Mouse (Mus musculus) spleen, postnatal 14 days (tissue): ENCODE results near the gene Dgkg.

Experiments used
- DNase-seq, 2 experiments: peaks; one replicate each; pipeline ENCODE4 v3.0.0; 2021 to 2022; ENCODE audit warnings: low spot score in 2 of 2

The Dgkg gene

DNA sequence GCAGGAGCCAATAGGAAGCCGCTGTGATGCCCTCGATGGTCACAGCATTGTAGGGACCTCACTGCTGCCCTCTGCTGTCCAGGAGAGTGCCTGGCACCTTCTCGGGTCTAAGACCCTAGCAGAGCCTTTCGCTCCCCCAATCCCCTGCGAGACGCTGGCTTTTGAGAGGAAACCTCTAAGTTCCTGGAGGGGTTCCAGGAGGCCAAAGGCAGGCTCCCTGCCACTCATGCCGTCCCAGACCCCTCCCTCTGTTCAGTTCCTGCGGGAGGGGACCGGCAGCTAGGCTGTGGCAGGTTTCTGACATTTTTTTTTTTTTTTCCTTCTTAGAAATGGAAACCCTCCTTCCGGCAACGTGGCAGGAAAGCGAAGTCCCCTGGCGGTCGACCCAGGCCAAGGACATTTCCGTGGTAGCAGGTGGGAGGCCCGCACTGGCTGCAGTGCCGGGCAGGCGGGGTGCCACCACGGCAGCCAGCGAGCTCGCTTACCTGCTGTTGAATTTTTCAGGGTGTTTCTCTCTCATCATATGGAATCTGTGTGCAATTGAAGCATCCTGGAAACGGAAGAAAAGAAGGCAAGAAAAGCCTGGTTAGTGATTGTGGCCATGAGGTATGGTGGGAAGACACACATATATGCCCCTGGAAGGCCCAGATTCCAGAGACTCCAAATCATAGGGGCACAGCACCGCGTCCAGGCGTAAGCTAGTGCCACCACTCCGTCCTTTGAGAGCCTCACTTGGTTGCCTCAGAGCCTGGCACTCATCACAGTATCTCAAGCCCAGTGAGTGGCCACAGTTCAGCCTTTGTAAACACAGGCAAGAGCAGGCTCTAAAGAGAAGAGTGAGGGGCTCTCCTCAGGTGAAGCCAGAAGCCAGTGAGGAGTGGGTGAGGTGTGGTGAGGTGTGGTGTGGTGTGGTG, 108.6 kb downstream of the Dgkg start:
- peak; percentile 61 to 79 for DNase-seq

DNA sequence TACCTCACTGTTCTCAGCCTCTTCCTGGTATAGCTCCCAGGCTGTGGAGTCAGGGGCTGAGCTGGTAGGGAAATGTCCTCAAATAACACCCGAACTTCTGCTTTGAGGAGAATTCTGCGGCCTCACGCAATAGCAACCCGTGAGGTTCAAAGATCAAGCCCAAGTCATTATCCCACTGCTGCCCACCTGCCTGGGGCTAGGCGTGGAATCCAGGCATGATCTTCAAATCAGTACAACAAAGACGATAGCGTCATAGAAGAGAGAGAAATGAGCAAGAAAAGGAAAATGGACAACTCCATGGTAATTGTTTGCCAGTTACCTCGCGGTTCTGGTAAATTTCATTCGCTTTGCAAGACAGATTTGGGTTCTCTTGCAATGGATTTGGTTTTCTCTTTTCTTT, 109.3 kb downstream of the Dgkg start:
- no peak for DNase-seq

GRCm38 (mm10) chr16:22545799-22546198, 111.2 kb downstream of the Dgkg start:
- no peak for DNase-seq

GRCm38 (mm10) chr16:22545016-22545561, 111.9 kb downstream of the Dgkg start:
- DNase-seq, result no peak

DNA sequence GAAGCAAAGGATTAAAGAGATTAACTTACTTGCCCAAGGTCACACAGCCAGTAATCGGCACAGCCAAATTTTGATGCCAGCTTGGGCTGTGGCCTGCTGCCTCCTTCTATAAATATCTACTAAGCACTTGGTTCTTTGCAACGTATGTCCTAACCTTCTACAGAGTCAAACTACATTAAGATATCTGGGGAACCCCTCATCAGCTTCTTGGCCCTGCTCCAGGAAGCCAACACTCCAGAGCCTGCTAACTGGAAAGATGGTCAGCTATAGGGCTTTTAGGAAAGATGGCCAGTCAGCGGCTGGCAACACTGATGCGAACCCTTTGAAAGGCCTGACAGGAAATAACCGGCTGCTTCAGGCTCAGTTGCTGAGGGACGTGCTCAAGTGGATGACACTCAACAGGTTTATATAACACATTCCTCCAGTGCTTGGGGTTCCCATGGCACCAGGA, 114.3 kb downstream of the Dgkg start:
- no peak for DNase-seq

DNA sequence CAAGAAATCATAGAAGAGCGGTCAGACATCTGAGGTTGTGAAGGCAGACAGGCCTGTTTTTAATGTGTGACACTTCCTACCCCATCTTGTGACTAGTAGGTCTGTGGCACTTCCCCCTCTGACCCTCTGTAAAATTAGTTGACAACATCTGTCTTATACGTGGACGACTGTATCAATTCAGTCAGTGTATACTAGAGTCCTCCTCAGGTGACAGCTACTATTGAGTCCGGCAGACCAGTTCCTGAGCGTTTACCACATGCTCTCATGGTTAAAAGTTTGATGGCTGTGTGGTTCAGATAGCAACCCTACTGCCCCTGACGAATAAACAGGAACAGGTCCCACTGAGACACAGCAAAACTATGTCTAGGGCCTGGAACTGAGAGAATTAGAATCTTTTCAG, 117.7 kb downstream of the Dgkg start:
- DNase-seq, result no peak

GRCm38 (mm10) chr16:22536581-22537160, 120.3 kb downstream of the Dgkg start:
- no peak for DNase-seq

- no peak for DNase-seq
These were observed 123.9 kb downstream of the Dgkg start for GRCm38 (mm10) chr16:22533087-22533486.

GRCm38 (mm10) chr16:22531834-22532233, 125.2 kb downstream of the Dgkg start:
- DNase-seq, result no peak

DNA sequence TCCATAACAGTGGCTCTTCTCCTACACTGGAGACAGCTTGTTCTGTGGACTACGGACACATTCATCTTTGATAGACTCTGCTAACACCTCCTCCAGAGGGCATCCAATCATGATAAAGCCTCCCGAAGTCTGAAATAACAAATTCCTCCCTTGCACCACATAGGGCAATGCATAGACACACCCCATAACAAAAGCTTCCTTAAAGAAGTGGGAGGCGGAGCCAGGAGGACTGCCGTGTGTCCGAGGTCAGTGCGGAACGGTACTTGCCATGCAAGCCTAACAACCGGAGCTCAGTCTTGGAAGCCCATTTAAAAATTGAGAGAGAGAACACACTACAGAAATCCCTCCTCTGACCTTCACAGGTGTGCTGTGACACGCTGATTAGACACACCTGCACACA, 126.0 kb downstream of the Dgkg start:
- no peak for DNase-seq

GRCm38 (mm10) chr16:22527499-22527939, 129.5 kb downstream of the Dgkg start:
- DNase-seq, result no peak

- no peak for DNase-seq
These were observed 130.6 kb downstream of the Dgkg start for GRCm38 (mm10) chr16:22526386-22526785.

- DNase-seq, result peak in 1 of 2 experiments; percentile 21
These were observed 139.3 kb downstream of the Dgkg start for GRCm38 (mm10) chr16:22517431-22518384.

GRCm38 (mm10) chr16:22515476-22515875, 141.5 kb downstream of the Dgkg start:
- no peak for DNase-seq

GRCm38 (mm10) chr16:22510861-22511637, 146.0 kb downstream of the Dgkg start:
- DNase-seq, result no peak

DNA sequence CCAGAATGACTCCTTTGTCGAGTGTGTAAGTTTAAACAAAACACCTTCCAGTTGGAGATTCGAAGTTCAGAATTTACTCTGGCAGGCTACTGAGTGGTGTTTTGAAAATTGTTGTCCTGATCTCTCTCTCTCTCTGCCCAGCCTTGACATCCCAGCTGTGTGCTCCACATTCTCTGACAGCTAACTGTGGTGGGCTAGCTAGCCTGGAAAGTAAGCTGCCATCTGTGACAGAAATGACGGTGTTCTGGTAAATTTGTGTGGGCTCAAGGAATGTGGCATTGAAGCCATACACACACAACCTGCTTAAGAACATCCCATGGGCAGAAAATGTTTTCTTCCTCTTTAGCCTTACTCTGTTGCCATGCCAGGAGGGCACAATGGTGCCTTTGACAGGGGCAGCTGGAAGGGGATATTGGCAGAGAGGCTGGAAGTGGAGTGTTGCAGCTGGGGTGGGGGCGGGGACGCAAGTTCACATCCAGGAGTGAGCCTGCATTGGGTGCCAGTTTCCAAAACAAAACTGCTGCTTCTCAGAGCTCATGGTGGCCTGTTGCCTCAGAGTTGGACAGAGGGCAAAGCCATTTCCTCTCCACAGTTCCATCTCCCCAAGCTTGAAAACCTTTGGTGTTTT, 148.0 kb downstream of the Dgkg start:
- DNase-seq, result no peak

DNA sequence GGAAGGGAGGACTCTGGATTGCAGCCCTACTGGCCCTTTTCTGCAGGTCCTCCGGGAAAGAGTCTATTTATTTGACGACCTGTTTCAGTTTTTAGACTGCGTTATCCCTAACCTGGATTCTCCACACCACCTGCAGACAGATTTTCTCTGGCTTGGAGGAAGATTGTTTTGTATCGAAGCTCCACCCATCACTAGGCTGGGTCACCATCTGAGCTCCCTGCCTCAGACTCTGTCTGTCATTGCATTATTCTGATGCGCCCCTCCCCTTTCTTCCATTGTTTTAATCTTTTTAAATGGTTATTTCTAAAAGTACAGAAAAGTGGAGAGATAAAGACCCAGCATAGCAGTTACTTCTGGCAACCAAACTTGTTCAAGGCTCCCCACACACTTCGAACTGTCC, 151.4 kb downstream of the Dgkg start:
- no peak for DNase-seq

GRCm38 (mm10) chr16:22504851-22505250, 152.2 kb downstream of the Dgkg start:
- no peak for DNase-seq

DNA sequence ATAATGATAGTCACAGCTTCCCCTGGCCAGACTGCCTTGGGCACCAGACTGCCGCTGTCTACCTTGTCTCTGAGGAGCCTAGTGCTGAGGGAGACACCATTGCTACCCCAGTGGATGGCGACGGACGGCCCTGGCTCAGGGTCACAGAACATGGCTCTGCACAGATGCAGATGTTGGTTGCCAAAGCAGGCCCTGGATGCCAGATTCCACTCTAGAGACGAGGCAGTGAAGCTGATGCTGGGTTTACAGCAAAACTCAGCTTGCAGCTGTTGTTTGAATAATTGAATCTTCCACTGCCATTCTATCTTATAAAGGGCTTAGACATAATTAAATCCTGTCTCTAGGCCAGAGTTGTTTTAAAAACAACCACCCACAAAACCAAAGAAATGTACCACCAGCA, 153.0 kb downstream of the Dgkg start:
- no peak for DNase-seq

DNA sequence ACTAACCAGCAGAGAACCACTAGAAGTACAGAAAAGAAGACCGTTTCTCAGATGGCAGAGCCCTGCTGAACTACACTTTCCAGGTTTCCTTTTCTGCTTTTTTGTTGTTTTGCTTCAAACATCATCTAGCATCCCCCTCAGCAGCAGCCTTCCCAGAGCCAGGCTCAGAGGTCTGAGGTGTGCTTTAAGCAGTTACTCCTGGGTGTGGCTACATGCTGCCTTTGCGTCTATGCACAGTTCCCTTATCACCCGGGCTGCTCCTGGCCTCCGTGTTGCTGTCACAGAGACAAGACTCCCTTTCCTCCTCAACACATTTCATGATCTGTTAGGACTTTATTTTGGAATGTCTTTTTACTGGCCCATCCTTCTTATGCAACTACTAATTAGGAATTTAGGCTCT, 153.6 kb downstream of the Dgkg start:
- DNase-seq, result no peak
